Mouse (Mus musculus) heart, embryonic 11.5 days (tissue): ENCODE results near the gene Rcor3. TPM values are rescaled to one million over a fixed set of nuclear protein-coding genes. Genes with fewer than 3 reads are reported as not detected.

ENCODE experiments used
- ATAC-seq: fragments of 200-750 bp; cut with Nextera tagmentation; replicated peaks from 2 replicates; pipeline ENCODE4 v1.8.0; 2017; ENCODE audit warnings: moderate library complexity; ENCODE audit not compliant: insufficient number of reproducible peaks, low FRiP score, low TSS enrichment
- H3K27ac ChIP-seq: fragments of 300-500 bp; sonication (generic); 2 replicates; pipeline ENCODE4 v1.5.1; 2014; ENCODE audit warnings: mild to moderate bottlenecking, low read depth, low read length
- H3K27me3 ChIP-seq: fragments of 300-500 bp; sonication (generic); 2 replicates; pipeline ENCODE4 v1.6.1; 2014; ENCODE audit warnings: mild to moderate bottlenecking, low read length, mixed read lengths; ENCODE audit not compliant: control insufficient read depth, insufficient read depth
- H3K36me3 ChIP-seq: fragments of 300-500 bp; sonication (generic); 2 replicates; pipeline ENCODE4 v1.6.1; 2014; ENCODE audit warnings: mild to moderate bottlenecking, low read length, moderate library complexity, mixed read lengths; ENCODE audit not compliant: control insufficient read depth, insufficient read depth
- H3K4me1 ChIP-seq: fragments of 300-500 bp; sonication (generic); 2 replicates; pipeline ENCODE4 v1.6.1; 2014; ENCODE audit warnings: low read length; ENCODE audit not compliant: control insufficient read depth, insufficient read depth
- H3K4me2 ChIP-seq: fragments of 300-500 bp; sonication (generic); 2 replicates; pipeline ENCODE4 v1.6.1; 2014; ENCODE audit warnings: mild to moderate bottlenecking, moderate library complexity
- H3K4me3 ChIP-seq: fragments of 300-500 bp; sonication (generic); 2 replicates; pipeline ENCODE4 v1.5.1; 2014; ENCODE audit warnings: low read depth, low read length
- H3K9ac ChIP-seq: fragments of 300-500 bp; sonication (generic); 2 replicates; pipeline ENCODE4 v1.6.1; 2014; ENCODE audit warnings: mild to moderate bottlenecking, low read depth, low read length, moderate library complexity
- H3K9me3 ChIP-seq: fragments of 300-500 bp; sonication (generic); replicated peaks from 2 replicates; pipeline ENCODE4 v1.6.1; 2016; ENCODE audit warnings: low read length; ENCODE audit not compliant: control insufficient read depth
- WGBS: fragments of 180-500 bp; shearing (Covaris S2); extraction: QIAGEN DNeasy Blood & Tissue Kit; methylation state at CpG from one replicate; pipeline ENCODE4 v1.1.7; 2014; ENCODE audit not compliant: insufficient replicate concordance; 5-methylcytosine and 5-hydroxymethylcytosine counted together
- polyA plus RNA-seq: library from polyadenylated mRNA; unstranded; fragments of >200 nt; fragmentation: Nextera tagmentation; extraction: Ambion mirVana; gene quantifications from 2 replicates; pipeline ENCODE4 v1.2.1, GENCODE M21; 2014

Gene Rcor3
- polyA plus RNA-seq, 1 experiment from 2014 or later, result 25.7 TPM

- no peak for ATAC-seq
Measured at GRCm38 (mm10) chr1:192081129-192081528, 56.7 kb downstream of the Rcor3 start.

GRCm38 (mm10) chr1:192079121-192079520, 58.7 kb downstream of the Rcor3 start:
- Histone ChIP-seq H3K27ac (no peak overlapping the region), H3K27me3 (no peaks in the 10 kb centered on the region), H3K4me1 (0 out of 2 replicates have a peak, but pooled peaks cover 2% of the 10 kb centered on the region), H3K9me3 (peaks cover 16% of the 10 kb centered on the region), H3K4me3 (no peak overlapping the region), H3K36me3 (no peaks in the 10 kb centered on the region), H3K4me2 (no peak overlapping the region), H3K9ac (no peak overlapping the region)
- 82% methylated on average over 1 of the region's 1 CpGs for WGBS
- no peak for ATAC-seq

More at GRCm38 (mm10) chr1:192081129-192081528, 56.7 kb downstream of the Rcor3 start:
- Histone ChIP-seq H3K4me2 (no peak overlapping the region), H3K4me1 (0 out of 2 replicates have a peak, but pooled peaks cover 2% of the 10 kb centered on the region), H3K9ac (no peak overlapping the region), H3K27ac (no peak overlapping the region), H3K4me3 (no peak overlapping the region), H3K27me3 (no peaks in the 10 kb centered on the region), H3K36me3 (no peaks in the 10 kb centered on the region), H3K9me3 (peaks cover 16% of the 10 kb centered on the region)
- 80% methylated on average over 2 of the region's 2 CpGs for WGBS

DNA sequence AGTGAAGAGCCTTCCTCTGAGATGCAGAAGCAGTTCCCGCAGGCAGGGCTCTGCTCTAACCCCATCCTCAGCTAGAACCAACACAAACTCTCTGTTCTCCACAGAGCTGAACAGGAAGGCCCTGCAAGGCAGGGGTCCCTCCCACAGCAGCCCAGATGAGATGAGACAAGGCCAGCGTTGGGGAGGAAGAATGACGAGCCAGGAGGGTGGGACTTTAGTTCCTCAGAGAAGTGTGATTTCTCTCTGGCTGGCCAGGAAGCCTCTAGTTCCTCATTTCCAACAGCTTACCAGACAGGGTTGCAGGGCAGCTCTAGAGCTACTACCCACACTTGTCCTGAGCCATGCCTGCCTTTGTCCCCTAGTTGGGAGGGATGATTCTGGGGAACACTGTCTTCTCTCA, 59.5 kb downstream of the Rcor3 start:
- peaks cover 16% of the 10 kb centered on the region for H3K9me3 ChIP-seq
- 0 out of 2 replicates have a peak, but pooled peaks cover 2% of the 10 kb centered on the region for H3K4me1 ChIP-seq
- WGBS, result 42% methylated on average over 3 of the region's 3 CpGs
- no peaks in the 10 kb centered on the region for H3K27me3 ChIP-seq
- ATAC-seq, result no peak
- H3K4me2 ChIP-seq, result no peak overlapping the region
- peak overlapping the region; percentile 67; the same call in 1 of the 2 replicates for H3K27ac ChIP-seq
- no peak overlapping the region for H3K4me3 ChIP-seq
- no peaks in the 10 kb centered on the region for H3K36me3 ChIP-seq
- no peak overlapping the region for H3K9ac ChIP-seq

- H3K9ac ChIP-seq, result no peak overlapping the region
- H3K27ac ChIP-seq, result no peak overlapping the region
- H3K27me3 ChIP-seq, result no peaks in the 10 kb centered on the region
- H3K4me2 ChIP-seq, result no peak overlapping the region
- peaks cover 13% of the 10 kb centered on the region for H3K9me3 ChIP-seq
- H3K4me1 ChIP-seq, result 0 out of 2 replicates have a peak, but pooled peaks cover 2% of the 10 kb centered on the region
- ATAC-seq, result no peak
- H3K36me3 ChIP-seq, result no peaks in the 10 kb centered on the region
- H3K4me3 ChIP-seq, result no peak overlapping the region
Measured at GRCm38 (mm10) chr1:192076796-192077535, 60.9 kb downstream of the Rcor3 start.

GRCm38 (mm10) chr1:192076101-192076500, 61.8 kb downstream of the Rcor3 start:
- ATAC-seq, result no peak

GRCm38 (mm10) chr1:192074824-192075223, 63.0 kb downstream of the Rcor3 start:
- no peaks in the 10 kb centered on the region for H3K27me3 ChIP-seq
- H3K4me3 ChIP-seq, result no peak overlapping the region

More at GRCm38 (mm10) chr1:192076101-192076500, 61.8 kb downstream of the Rcor3 start:
- Histone ChIP-seq H3K36me3 (no peaks in the 10 kb centered on the region), H3K9me3 (peaks cover 5% of the 10 kb centered on the region; the same call in 1 of the 2 replicates), H3K4me2 (no peak overlapping the region), H3K9ac (no peak overlapping the region), H3K4me1 (peaks cover 2% of the 10 kb centered on the region; the same call in 1 of the 2 replicates), H3K27me3 (no peaks in the 10 kb centered on the region), H3K27ac (no peak overlapping the region), H3K4me3 (no peak overlapping the region)
- WGBS, result 82% methylated on average over 4 of the region's 4 CpGs

DNA sequence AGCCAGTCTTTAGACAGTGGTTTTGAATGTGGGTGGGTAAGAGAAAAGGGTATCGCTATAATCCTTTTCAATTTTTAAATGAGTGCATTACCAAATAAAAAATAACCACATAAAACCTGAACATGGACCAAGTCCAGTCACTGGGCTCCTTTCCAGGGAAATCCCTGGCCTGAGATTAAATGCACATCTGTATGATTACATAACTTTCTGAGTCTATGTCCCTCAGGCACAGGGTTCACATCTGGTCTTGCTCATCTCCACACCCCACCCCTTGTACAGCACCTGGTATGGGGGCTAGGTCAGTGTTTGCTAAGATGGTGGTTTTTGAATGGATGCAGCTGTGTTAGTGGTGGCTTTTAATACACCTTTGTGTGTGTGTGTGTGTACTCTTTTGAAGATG, 65.4 kb downstream of the Rcor3 start:
- Histone ChIP-seq H3K4me3 (no peak overlapping the region), H3K9me3 (no peaks in the 10 kb centered on the region), H3K36me3 (no peaks in the 10 kb centered on the region), H3K9ac (no peak overlapping the region), H3K4me1 (peaks cover 11% of the 10 kb centered on the region), H3K27me3 (no peaks in the 10 kb centered on the region), H3K27ac (no peak overlapping the region), H3K4me2 (no peak overlapping the region)
- 86% methylated on average over 1 of the region's 1 CpGs for WGBS
- ATAC-seq, result no peak

More at GRCm38 (mm10) chr1:192074824-192075223, 63.0 kb downstream of the Rcor3 start:
- Histone ChIP-seq H3K9me3 (no peaks in the 10 kb centered on the region), H3K36me3 (no peaks in the 10 kb centered on the region), H3K4me2 (no peak overlapping the region), H3K27ac (no peak overlapping the region), H3K9ac (no peak overlapping the region), H3K4me1 (peaks cover 11% of the 10 kb centered on the region)
- no peak for ATAC-seq
- WGBS, result 65% methylated on average over 1 of the region's 1 CpGs

GRCm38 (mm10) chr1:192070618-192071051, 67.2 kb downstream of the Rcor3 start:
- H3K4me3 ChIP-seq, result no peak overlapping the region
- H3K9me3 ChIP-seq, result no peaks in the 10 kb centered on the region
- H3K4me2 ChIP-seq, result no peak overlapping the region
- peaks cover 7% of the 10 kb centered on the region; the same call in 1 of the 2 replicates for H3K36me3 ChIP-seq
- 53% methylated on average over 3 of the region's 3 CpGs for WGBS
- H3K9ac ChIP-seq, result no peak overlapping the region
- no peaks in the 10 kb centered on the region for H3K27me3 ChIP-seq
- H3K27ac ChIP-seq, result 0 out of 2 replicates have a peak overlapping the region, but pooled peaks have one; percentile 0
- no peak for ATAC-seq
- peaks cover 9% of the 10 kb centered on the region for H3K4me1 ChIP-seq
